Mouse (Mus musculus) E14TG2a.4 (cell line): ENCODE measurements at regions not wholly inside any gene's neighbourhood (a gene's known extent, or its start where the extent isn't known, plus 50 kb on each side); places are given as distances from the start of the nearest gene placed in this dataset.

ENCODE experiments used
- CTCF ChIP-seq: conservative IDR thresholded peaks from 2 replicates; pipeline ENCODE4 v1.5.1; 2014; ENCODE audit warnings: low read length
- NANOG ChIP-seq: IDR thresholded peaks from 2 replicates; pipeline ENCODE4 v1.6.1; 2014; ENCODE audit warnings: borderline replicate concordance, low read length, mixed read lengths

GRCm38 (mm10) chr8:103702236-103702635 lies 399.2 kb upstream of the Cdh5 start:
- TF ChIP-seq CTCF, result no peak
- no peak for TF ChIP-seq NANOG
